Mouse (Mus musculus): ENCODE data around the gene Hmga1. TPM values are rescaled to one million over a fixed set of nuclear protein-coding genes. Genes with fewer than 3 reads are reported as not detected.
A peak's percentile ranks its signal among the peaks of the same experiment; 100 is the strongest.

Hmga1 gene
- polyA plus RNA-seq, 1 experiment from 2014 or later, result 129 TPM

DNA sequence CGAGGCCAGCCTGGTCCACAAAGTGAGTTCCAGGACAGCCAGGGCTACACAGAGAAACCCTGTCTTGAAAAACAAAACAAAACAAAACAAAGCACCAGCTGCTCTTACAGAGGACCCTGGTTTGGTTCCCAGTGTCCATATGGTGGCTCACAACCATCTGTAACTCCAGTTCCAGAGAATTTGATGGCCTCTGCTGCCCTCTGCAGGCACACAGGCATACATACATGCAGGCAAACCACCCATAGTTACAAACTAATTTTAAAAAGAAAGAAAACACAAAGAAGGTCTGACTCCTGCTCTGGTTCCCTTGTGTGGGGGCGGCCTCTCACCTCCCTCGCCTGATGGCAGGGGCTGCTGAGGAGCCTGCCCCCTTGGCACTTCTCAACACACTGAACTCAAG lies 22.9 kb upstream of the Hmga1 start:
- no peak overlapping the region for H3K27ac ChIP-seq (replicated peaks)
- no peak overlapping the region for H3K4me2 ChIP-seq
- no peak overlapping the region for H3K4me3 ChIP-seq (replicated peaks)
- H3K4me1 ChIP-seq, result peaks cover 2% of the 10 kb centered on the region; the same call in 1 of the 2 replicates
- WGBS, result 89% methylated on average over 3 of the region's 3 CpGs
- no peaks in the 10 kb centered on the region for H3K36me3 ChIP-seq
- H3K9ac ChIP-seq (replicated peaks), result no peak overlapping the region
- no peaks in the 10 kb centered on the region for H3K9me3 ChIP-seq (replicated peaks)
- no peaks in the 10 kb centered on the region for H3K27me3 ChIP-seq (replicated peaks)
- ATAC-seq (ENCODE audit: low FRiP score), result no peak

- H3K4me2 ChIP-seq, result peak overlapping the region; percentile 29; the same call in 1 of the 2 replicates
- 4% methylated on average over 10 of the region's 10 CpGs for WGBS
These were observed 21.6 kb upstream of the Hmga1 start for GRCm38 (mm10) chr17:27534718-27535117.

DNA sequence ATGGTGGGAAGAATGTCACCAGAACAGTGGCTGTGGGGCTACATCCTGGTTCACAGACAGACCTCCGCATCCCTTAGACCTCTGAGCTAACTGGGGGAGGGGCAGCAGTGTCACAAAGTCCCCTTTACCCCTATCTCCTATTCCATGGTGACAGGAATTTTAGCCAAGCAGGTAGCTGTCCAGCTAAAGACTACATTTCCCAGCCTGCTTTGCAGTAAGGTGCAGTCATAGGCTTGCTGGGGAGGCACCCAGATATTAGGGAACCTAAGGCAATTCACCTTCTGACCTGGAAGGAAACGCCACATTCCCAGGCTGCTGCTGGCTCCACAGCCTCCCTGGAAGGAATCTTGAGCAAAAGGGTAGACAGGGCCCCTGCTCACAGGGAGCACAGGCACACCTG lies 15.0 kb upstream of the Hmga1 start:
- 78% methylated on average over 2 of the region's 2 CpGs for WGBS
- no peaks in the 10 kb centered on the region for H3K27me3 ChIP-seq (replicated peaks)
- no peak overlapping the region for H3K4me2 ChIP-seq
- H3K27ac ChIP-seq (replicated peaks), result no peak overlapping the region
- no peak overlapping the region for H3K4me3 ChIP-seq (replicated peaks)
- H3K36me3 ChIP-seq, result no peaks in the 10 kb centered on the region
- no peak overlapping the region for H3K9ac ChIP-seq (replicated peaks)
- H3K4me1 ChIP-seq, result no peaks in the 10 kb centered on the region
- ATAC-seq (ENCODE audit: low FRiP score), result no peak
- H3K9me3 ChIP-seq (replicated peaks), result no peaks in the 10 kb centered on the region

More at GRCm38 (mm10) chr17:27534718-27535117, 21.6 kb upstream of the Hmga1 start:
- ATAC-seq (ENCODE audit: low FRiP score), result no peak
- no peak overlapping the region for H3K27ac ChIP-seq (replicated peaks)
- no peak overlapping the region for H3K4me3 ChIP-seq (replicated peaks)
- H3K27me3 ChIP-seq (replicated peaks), result no peaks in the 10 kb centered on the region
- H3K9ac ChIP-seq (replicated peaks), result no peak overlapping the region
- H3K36me3 ChIP-seq, result no peaks in the 10 kb centered on the region
- H3K4me1 ChIP-seq, result peaks cover 2% of the 10 kb centered on the region; the same call in 1 of the 2 replicates
- H3K9me3 ChIP-seq (replicated peaks), result no peaks in the 10 kb centered on the region

DNA sequence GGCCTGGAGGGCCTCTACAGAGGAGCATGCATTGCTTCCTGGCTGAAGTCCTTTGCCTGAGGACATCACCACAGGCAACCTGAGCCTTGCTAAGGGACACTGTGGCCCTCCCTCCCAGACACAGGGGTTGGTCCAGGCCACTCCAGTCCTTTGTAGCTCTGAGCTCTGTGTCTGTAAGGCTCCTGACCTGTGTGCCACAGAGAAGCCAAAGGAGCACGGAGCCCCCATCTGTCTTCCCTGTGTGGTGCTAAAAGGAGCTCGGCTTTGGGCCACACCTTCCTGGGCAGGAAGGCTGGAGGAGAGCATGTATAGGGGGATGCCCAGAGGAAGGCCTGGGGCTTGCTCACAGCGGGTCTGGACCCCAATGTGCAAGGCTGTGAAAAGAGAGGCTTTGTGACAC lies 14.3 kb upstream of the Hmga1 start:
- Histone ChIP-seq H3K9ac (replicated peaks) (no peak overlapping the region), H3K27ac (replicated peaks) (no peak overlapping the region), H3K36me3 (no peaks in the 10 kb centered on the region), H3K4me1 (no peaks in the 10 kb centered on the region), H3K4me3 (replicated peaks) (no peak overlapping the region), H3K27me3 (replicated peaks) (no peaks in the 10 kb centered on the region), H3K9me3 (replicated peaks) (no peaks in the 10 kb centered on the region), H3K4me2 (no peak overlapping the region)
- 73% methylated on average over 3 of the region's 3 CpGs for WGBS
- no peak for ATAC-seq (ENCODE audit: low FRiP score)

DNA sequence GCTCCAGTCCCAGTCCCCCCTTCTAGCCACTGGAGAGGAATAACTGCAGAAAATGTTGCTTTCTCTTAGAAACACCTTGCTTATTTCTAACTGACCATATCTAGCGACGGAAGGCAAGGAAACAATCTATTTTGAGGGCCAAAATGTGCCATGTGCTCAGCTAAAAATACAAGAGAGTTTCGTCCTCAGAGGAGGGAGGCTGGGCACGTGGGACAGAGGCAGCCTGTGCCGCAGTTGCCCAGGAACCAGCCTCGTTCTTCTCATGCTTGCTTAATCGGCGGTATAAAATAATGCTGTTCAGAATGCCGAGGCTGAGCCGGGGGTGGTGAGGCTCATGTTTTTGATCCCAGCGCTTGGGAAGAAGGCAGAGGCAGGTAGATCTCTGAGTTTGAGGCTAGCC lies 11.7 kb upstream of the Hmga1 start:
- no peak for ATAC-seq (ENCODE audit: low FRiP score)
- WGBS, result 81% methylated on average over 11 of the region's 11 CpGs
- Histone ChIP-seq H3K4me1 (peaks cover 4% of the 10 kb centered on the region), H3K9me3 (replicated peaks) (no peaks in the 10 kb centered on the region), H3K4me2 (no peak overlapping the region), H3K27ac (replicated peaks) (no peak overlapping the region), H3K27me3 (replicated peaks) (no peaks in the 10 kb centered on the region), H3K9ac (replicated peaks) (no peak overlapping the region), H3K4me3 (replicated peaks) (no peak overlapping the region), H3K36me3 (no peaks in the 10 kb centered on the region)

GRCm38 (mm10) chr17:27545991-27546390 lies 10.3 kb upstream of the Hmga1 start:
- no peak for ATAC-seq (ENCODE audit: low FRiP score)
- H3K9me3 ChIP-seq (replicated peaks), result no peaks in the 10 kb centered on the region

GRCm38 (mm10) chr17:27546574-27547085 lies 9.7 kb upstream of the Hmga1 start:
- no peak overlapping the region for H3K9ac ChIP-seq (replicated peaks)
- no peak overlapping the region for H3K27ac ChIP-seq (replicated peaks)
- H3K36me3 ChIP-seq, result no peaks in the 10 kb centered on the region
- H3K27me3 ChIP-seq (replicated peaks), result no peaks in the 10 kb centered on the region
- no peak overlapping the region for H3K4me3 ChIP-seq (replicated peaks)
- peaks cover 4% of the 10 kb centered on the region for H3K4me1 ChIP-seq
- H3K4me2 ChIP-seq, result no peak overlapping the region
- H3K9me3 ChIP-seq (replicated peaks), result no peaks in the 10 kb centered on the region
- 76% methylated on average over 7 of the region's 7 CpGs for WGBS
- no peak for ATAC-seq (ENCODE audit: low FRiP score)

More at GRCm38 (mm10) chr17:27545991-27546390, 10.3 kb upstream of the Hmga1 start:
- Histone ChIP-seq H3K4me3 (replicated peaks) (no peak overlapping the region), H3K4me1 (peaks cover 4% of the 10 kb centered on the region), H3K9ac (replicated peaks) (no peak overlapping the region), H3K27me3 (replicated peaks) (no peaks in the 10 kb centered on the region), H3K4me2 (no peak overlapping the region), H3K27ac (replicated peaks) (no peak overlapping the region), H3K36me3 (no peaks in the 10 kb centered on the region)
- WGBS, result 53% methylated on average over 12 of the region's 12 CpGs

DNA sequence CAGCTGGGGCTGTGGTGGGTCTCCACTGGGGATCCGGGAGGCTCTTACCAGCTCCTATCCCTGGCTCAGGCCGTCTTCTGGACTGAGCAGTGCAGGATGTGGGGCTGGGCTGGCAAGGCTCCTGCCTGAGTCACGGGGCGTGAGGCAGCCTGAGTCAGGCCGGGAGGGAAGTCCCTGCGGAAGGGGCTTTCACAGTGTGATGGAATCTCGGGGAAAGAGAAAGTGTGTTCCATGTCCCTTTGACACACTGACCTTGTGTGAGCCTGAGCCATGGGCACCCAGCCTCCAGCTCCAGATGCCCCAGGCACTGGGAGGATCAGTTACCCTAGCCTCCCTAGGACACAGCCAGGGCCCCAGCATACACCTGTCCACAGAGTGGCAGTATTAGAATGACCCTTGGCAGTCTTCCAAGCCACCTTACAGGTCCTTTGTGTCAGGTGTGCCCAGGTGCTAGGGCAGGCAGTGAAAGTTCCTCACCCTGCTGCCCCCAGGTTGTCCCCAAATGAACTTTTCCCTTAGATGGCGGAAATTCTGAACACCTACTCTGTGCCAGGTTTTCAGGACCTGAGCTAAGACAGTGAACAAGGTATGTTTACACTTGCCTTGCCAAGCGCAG lies 8.9 kb upstream of the Hmga1 start:
- H3K4me2 ChIP-seq, result no peak overlapping the region
- H3K4me1 ChIP-seq, result peaks cover 4% of the 10 kb centered on the region
- H3K27me3 ChIP-seq (replicated peaks), result no peaks in the 10 kb centered on the region
- no peaks in the 10 kb centered on the region for H3K9me3 ChIP-seq (replicated peaks)
- no peaks in the 10 kb centered on the region for H3K36me3 ChIP-seq
- ATAC-seq (ENCODE audit: low FRiP score), result no peak
- no peak overlapping the region for H3K27ac ChIP-seq (replicated peaks)
- H3K9ac ChIP-seq (replicated peaks), result no peak overlapping the region
- 74% methylated on average over 9 of the region's 9 CpGs for WGBS
- no peak overlapping the region for H3K4me3 ChIP-seq (replicated peaks)

- no peak for ATAC-seq (ENCODE audit: low FRiP score)
These were observed 7.1 kb upstream of the Hmga1 start for GRCm38 (mm10) chr17:27549234-27549633.

DNA sequence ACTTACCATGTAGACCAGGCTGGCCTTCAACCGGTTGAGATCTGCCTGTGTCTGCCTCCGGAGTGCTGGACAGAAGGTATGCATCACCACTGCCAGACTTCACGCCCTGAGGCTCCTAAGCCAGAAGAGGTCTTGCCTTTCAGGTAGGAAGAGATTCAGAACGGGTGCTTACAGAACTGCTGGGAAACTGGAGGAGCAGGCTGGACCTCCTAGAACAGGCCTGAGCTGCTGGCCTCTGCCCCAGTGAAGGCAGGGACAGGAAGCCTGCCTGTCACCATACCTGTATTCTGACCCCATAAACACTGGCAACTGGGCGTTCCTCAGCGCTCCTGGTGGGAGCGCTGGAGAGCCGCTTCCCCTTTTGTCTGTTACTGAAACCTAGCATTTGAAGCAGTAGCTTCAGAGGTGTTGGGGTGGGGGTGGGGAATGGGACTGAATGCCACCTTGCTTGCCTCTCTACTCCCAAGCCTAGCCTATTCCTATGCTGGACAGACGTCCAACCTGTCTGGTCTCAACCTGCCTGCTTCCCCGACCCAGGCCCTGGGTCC lies 4.8 kb upstream of the Hmga1 start:
- WGBS, result 71% methylated on average over 10 of the region's 10 CpGs
- ATAC-seq (ENCODE audit: low FRiP score), result no peak
- H3K36me3 ChIP-seq, result no peaks in the 10 kb centered on the region
- peaks cover 13% of the 10 kb centered on the region for H3K27me3 ChIP-seq (replicated peaks)
- no peak overlapping the region for H3K9ac ChIP-seq (replicated peaks)
- no peak overlapping the region for H3K27ac ChIP-seq (replicated peaks)
- H3K9me3 ChIP-seq (replicated peaks), result no peaks in the 10 kb centered on the region
- H3K4me2 ChIP-seq, result no peak overlapping the region
- H3K4me1 ChIP-seq, result peaks cover 20% of the 10 kb centered on the region
- H3K4me3 ChIP-seq (replicated peaks), result no peak overlapping the region

More at GRCm38 (mm10) chr17:27549234-27549633, 7.1 kb upstream of the Hmga1 start:
- H3K36me3 ChIP-seq, result no peaks in the 10 kb centered on the region
- no peak overlapping the region for H3K9ac ChIP-seq (replicated peaks)
- H3K4me3 ChIP-seq (replicated peaks), result no peak overlapping the region
- no peak overlapping the region for H3K4me2 ChIP-seq
- no peaks in the 10 kb centered on the region for H3K9me3 ChIP-seq (replicated peaks)
- WGBS, result 34% methylated on average over 8 of the region's 8 CpGs
- H3K27ac ChIP-seq (replicated peaks), result no peak overlapping the region
- no peaks in the 10 kb centered on the region for H3K27me3 ChIP-seq (replicated peaks)
- peaks cover 4% of the 10 kb centered on the region for H3K4me1 ChIP-seq

GRCm38 (mm10) chr17:27552215-27553201 lies 3.8 kb upstream of the Hmga1 start:
- H3K27me3 ChIP-seq (replicated peaks), result peaks cover 13% of the 10 kb centered on the region
- no peak overlapping the region for H3K4me2 ChIP-seq
- H3K9ac ChIP-seq (replicated peaks), result no peak overlapping the region
- no peak overlapping the region for H3K4me3 ChIP-seq (replicated peaks)
- H3K27ac ChIP-seq (replicated peaks), result no peak overlapping the region
- peaks cover 22% of the 10 kb centered on the region for H3K4me1 ChIP-seq
- no peak for ATAC-seq (ENCODE audit: low FRiP score)
- no peaks in the 10 kb centered on the region for H3K9me3 ChIP-seq (replicated peaks)
- 76% methylated on average over 23 of the region's 23 CpGs for WGBS
- no peaks in the 10 kb centered on the region for H3K36me3 ChIP-seq
